Mouse (Mus musculus) cerebellum, adult 2 months (tissue): ENCODE results near the gene Mst1r. TPM values are rescaled to one million over a fixed set of nuclear protein-coding genes. Genes with fewer than 3 reads are reported as not detected.

ENCODE experiments used
- DNase-seq, 2 experiments: peaks; one replicate each; pipeline ENCODE4 v3.0.0; 2021
- H3K27ac ChIP-seq: fragments of 200-500 bp; 2 replicates; pipeline ENCODE4 v1.5.1; 2012; ENCODE audit warnings: low read length, control low read depth, inconsistent platforms; ENCODE audit not compliant: insufficient read depth
- H3K27me3 ChIP-seq: fragments of 200-500 bp; 2 replicates; pipeline ENCODE4 v1.6.1; 2012; ENCODE audit warnings: inconsistent platforms, mild to moderate bottlenecking, low read length, moderate library complexity; ENCODE audit not compliant: control insufficient read depth, insufficient read depth
- H3K4me1 ChIP-seq: fragments of 200-500 bp; 2 replicates; pipeline ENCODE4 v1.6.1; 2011; ENCODE audit warnings: low read length; ENCODE audit not compliant: control insufficient read depth, insufficient read depth
- H3K4me3 ChIP-seq: fragments of 200-500 bp; replicated peaks from 2 replicates; pipeline ENCODE3; 2011; ENCODE audit warnings: mild to moderate bottlenecking, low read depth, low read length, control low read depth; ENCODE audit not compliant: insufficient read depth
- CTCF ChIP-seq: fragments of 200-500 bp; IDR thresholded peaks from 2 replicates; pipeline ENCODE4 v1.5.1; 2011; ENCODE audit warnings: low read depth, mild to moderate bottlenecking, control low read depth, low read length, moderate library complexity, borderline replicate concordance; ENCODE audit not compliant: insufficient read depth
- POLR2A ChIP-seq: fragments of 200-500 bp; IDR thresholded peaks from 2 replicates; pipeline ENCODE4 v1.6.1; 2011; ENCODE audit warnings: low read length, control low read depth, borderline replicate concordance; ENCODE audit not compliant: insufficient read depth
- WGBS: fragments of 180-500 bp; shearing (Covaris S2); methylation state at CpG from one replicate; pipeline ENCODE4 v1.1.7; 2018; 5-methylcytosine and 5-hydroxymethylcytosine counted together
- polyA plus RNA-seq: library from polyadenylated mRNA; depleted of rRNA; stranded (reverse); fragments of >200 nt; gene quantifications from 2 replicates; pipeline ENCODE4 v1.2.3, GENCODE M21; 2012; rRNA removed

Gene Mst1r
- polyA plus RNA-seq, 1 experiment, result 1.0 TPM

GRCm38 (mm10) chr9:107962916-107963315 is 56.2 kb downstream of the Mst1r start:
- no peak for TF ChIP-seq POLR2A
- TF ChIP-seq CTCF, result no peak

DNA sequence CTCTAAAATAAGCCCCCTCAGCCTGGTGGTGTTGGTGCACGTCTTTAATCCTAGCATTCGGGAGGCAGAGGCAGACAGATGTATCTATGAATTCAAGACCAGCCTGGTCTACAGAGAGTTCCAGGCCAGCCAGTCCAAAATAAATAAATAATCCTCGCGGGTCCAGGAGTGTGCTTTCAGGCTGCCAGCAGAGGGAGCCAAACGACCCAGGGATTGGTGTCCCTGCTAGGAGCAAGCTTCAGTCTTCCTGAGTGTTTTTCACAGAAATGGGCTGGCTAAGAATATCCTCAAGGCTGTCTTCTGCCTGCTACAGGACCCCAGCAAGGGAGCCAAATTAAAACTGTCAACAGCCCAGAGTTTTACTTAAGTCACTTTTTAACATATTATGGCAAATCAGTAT is 57.0 kb downstream of the Mst1r start:
- peak; percentile 78 to 79 for DNase-seq
- TF ChIP-seq CTCF (peak; percentile 97), POLR2A (no peak)
- no peaks in the 10 kb centered on the region for H3K4me1 ChIP-seq
- 20% methylated on average over 5 of the region's 5 CpGs for WGBS
- H3K27me3 ChIP-seq, result no peaks in the 10 kb centered on the region
- no peak overlapping the region for H3K27ac ChIP-seq
- H3K4me3 ChIP-seq, result no peak overlapping the region

More at GRCm38 (mm10) chr9:107962916-107963315, 56.2 kb downstream of the Mst1r start:
- Histone ChIP-seq H3K27me3 (no peaks in the 10 kb centered on the region), H3K27ac (no peak overlapping the region), H3K4me1 (no peaks in the 10 kb centered on the region), H3K4me3 (no peak overlapping the region)
- no peak for DNase-seq
- 93% methylated on average over 9 of the region's 9 CpGs for WGBS

DNA sequence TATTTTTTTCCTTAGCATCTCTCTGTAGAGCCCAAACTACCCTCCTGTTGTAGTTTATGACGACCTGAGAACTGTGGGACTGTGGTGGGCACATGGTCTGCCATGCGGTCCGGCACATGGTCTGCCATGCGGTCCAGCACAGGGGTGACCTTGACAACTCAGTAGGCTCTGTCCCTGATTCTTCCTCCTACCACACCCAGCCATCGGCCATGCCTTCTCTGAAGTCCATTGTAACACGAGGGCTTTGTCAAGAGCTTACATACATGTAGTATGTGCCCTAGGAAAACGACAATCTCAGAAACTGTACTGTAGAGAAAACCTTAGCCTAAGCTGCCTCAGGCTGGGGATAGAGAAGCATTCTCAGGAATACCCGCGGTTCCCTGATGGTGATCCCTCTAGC is 58.0 kb downstream of the Mst1r start:
- Histone ChIP-seq H3K4me1 (no peaks in the 10 kb centered on the region), H3K27me3 (no peaks in the 10 kb centered on the region), H3K4me3 (no peak overlapping the region), H3K27ac (no peak overlapping the region)
- 89% methylated on average over 9 of the region's 9 CpGs for WGBS
- no peak for DNase-seq
- TF ChIP-seq POLR2A (no peak), CTCF (no peak)

DNA sequence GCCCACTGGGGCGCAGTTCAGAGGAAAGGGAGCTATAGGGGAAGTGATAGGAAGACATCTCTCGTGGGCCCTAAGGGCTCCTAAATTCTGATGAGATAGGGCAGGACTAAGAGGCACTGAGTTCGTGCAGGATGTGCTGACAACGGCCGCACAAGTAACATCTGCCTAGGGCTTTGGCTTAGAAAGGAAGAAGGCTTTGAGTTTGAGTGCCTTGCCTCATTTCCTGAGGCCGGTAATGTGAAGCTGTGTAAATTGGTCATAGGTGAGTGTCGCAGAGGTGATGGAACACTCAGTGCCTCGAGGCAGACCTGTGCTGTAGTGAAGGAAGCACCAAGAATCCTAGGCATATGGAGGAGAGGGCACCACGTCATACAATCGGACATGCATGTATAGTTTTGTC is 60.0 kb downstream of the Mst1r start:
- no peak for DNase-seq
- H3K27me3 ChIP-seq, result no peaks in the 10 kb centered on the region
- 94% methylated on average over 10 of the region's 10 CpGs for WGBS
- H3K27ac ChIP-seq, result no peak overlapping the region
- TF ChIP-seq CTCF, result no peak
- no peak for TF ChIP-seq POLR2A
- H3K4me3 ChIP-seq, result no peak overlapping the region
- no peaks in the 10 kb centered on the region for H3K4me1 ChIP-seq

DNA sequence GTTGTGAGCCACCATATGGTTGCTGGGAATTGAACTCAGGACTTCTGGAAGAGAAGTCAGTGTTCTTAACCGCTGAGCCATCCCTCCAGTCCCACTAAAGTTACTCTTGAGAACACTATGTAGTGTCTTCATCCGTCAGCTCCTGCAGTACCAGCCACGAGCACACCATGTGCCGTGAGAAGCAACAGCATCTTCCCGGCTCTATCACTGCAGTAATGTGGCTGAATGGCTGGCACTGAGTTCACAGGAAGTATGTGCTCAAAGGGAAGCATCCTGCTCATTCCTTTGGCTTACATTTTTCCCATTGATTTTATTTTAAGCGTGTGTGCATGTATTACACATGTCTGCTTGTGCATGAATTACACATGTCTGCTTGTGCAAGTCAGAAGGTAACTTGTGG is 60.8 kb downstream of the Mst1r start:
- no peaks in the 10 kb centered on the region for H3K27me3 ChIP-seq
- H3K4me3 ChIP-seq, result no peak overlapping the region
- 84% methylated on average over 6 of the region's 6 CpGs for WGBS
- no peaks in the 10 kb centered on the region for H3K4me1 ChIP-seq
- DNase-seq, result no peak
- H3K27ac ChIP-seq, result no peak overlapping the region
- TF ChIP-seq POLR2A (no peak), CTCF (no peak)

GRCm38 (mm10) chr9:107968531-107968930 is 61.9 kb downstream of the Mst1r start:
- 95% methylated on average over 7 of the region's 7 CpGs for WGBS
- Histone ChIP-seq H3K27ac (no peak overlapping the region), H3K4me3 (no peak overlapping the region), H3K27me3 (no peaks in the 10 kb centered on the region), H3K4me1 (no peaks in the 10 kb centered on the region)
- DNase-seq, result no peak
- TF ChIP-seq CTCF (no peak), POLR2A (no peak)

Other genes with a start within 250 kb of the Mst1r start
- gene Slc38a3, start 237.3 kb upstream of the Mst1r start, polyA plus RNA-seq, result 145 and 152 TPM in 2 replicates
- gene Gnat1, start 227.2 kb upstream of the Mst1r start, polyA plus RNA-seq, result 0.15 and 0.36 TPM in 2 replicates
- 30.4 and 31.8 TPM in 2 replicates for gene Sema3f, start 196.4 kb upstream of the Mst1r start, polyA plus RNA-seq
- 126 and 129 TPM in 2 replicates for gene Rbm5, start 135.9 kb upstream of the Mst1r start, polyA plus RNA-seq
- gene Rbm6, start 33.6 kb upstream of the Mst1r start, polyA plus RNA-seq, result 64.5 and 66.4 TPM in 2 replicates
- 32.4 and 34.4 TPM in 2 replicates for gene Mon1a, start 18.7 kb upstream of the Mst1r start, polyA plus RNA-seq
- not detected in 2 replicates for gene Actl11, start 21.6 kb downstream of the Mst1r start, polyA plus RNA-seq
- gene Camkv, start 28.8 kb downstream of the Mst1r start, polyA plus RNA-seq, result 20.2 and 25.1 TPM in 2 replicates
- gene Traip, start 43.3 kb downstream of the Mst1r start, polyA plus RNA-seq, result 1.5 and 2.2 TPM in 2 replicates
- 8.0 and 10.0 TPM in 2 replicates for gene Uba7, start 68.6 kb downstream of the Mst1r start, polyA plus RNA-seq
- 0.20 and 0.38 TPM in 2 replicates for gene Gm20661, start 76.2 kb downstream of the Mst1r start, polyA plus RNA-seq
- 4.1 and 5.7 TPM in 2 replicates for gene Inka1, start 79.0 kb downstream of the Mst1r start, polyA plus RNA-seq
- gene Cdhr4, start 85.6 kb downstream of the Mst1r start, polyA plus RNA-seq, result 2.2 and 4.1 TPM in 2 replicates
- 6.3 and 6.9 TPM in 2 replicates for gene Gm20662, start 89.5 kb downstream of the Mst1r start, polyA plus RNA-seq
- 191 and 245 TPM in 2 replicates for gene Ip6k1, start 95.6 kb downstream of the Mst1r start, polyA plus RNA-seq
- 16.5 and 28.7 TPM in 2 replicates for gene Gmppb, start 142.4 kb downstream of the Mst1r start, polyA plus RNA-seq
- 2.7 TPM in 2 replicates for gene Amigo3, start 146.3 kb downstream of the Mst1r start, polyA plus RNA-seq
- 0.13 TPM in 1 of 2 replicates, not detected in the other for gene Mst1, start 173.6 kb downstream of the Mst1r start, polyA plus RNA-seq
- gene Rnf123, start 176.5 kb downstream of the Mst1r start, polyA plus RNA-seq, result 184 and 213 TPM in 2 replicates
- gene Apeh, start 187.7 kb downstream of the Mst1r start, polyA plus RNA-seq, result 69.6 and 83.5 TPM in 2 replicates